Mouse (Mus musculus) G1E (cell line): ENCODE results near the gene Asb18.

Experiments
- CTCF ChIP-seq: IDR thresholded peaks from 2 replicates; pipeline ENCODE4 v1.5.1; 2012; ENCODE audit warnings: low read depth, low read length, inconsistent platforms, mixed read lengths
- GATA2 ChIP-seq: IDR thresholded peaks from 2 replicates; pipeline ENCODE4 v1.6.1; 2012; ENCODE audit warnings: low read depth, low read length, inconsistent platforms, borderline replicate concordance

- no peak for TF ChIP-seq CTCF
- TF ChIP-seq GATA2 = no peak
These were observed 84.6 kb downstream of the Asb18 start for GRCm38 (mm10) chr1:89929721-89930505.
